Mouse (Mus musculus) megakaryocyte, embryonic 14.5 days (primary cell): ENCODE results near the gene Hacd2.

ENCODE experiments used
- FLI1 ChIP-seq: IDR thresholded peaks from 2 replicates; pipeline ENCODE4 v1.6.1; 2012; ENCODE audit warnings: low read length, inconsistent platforms, mixed read lengths
- GATA1 ChIP-seq: IDR thresholded peaks from 3 replicates; pipeline ENCODE4 v1.6.1; 2012; ENCODE audit warnings: mixed read lengths, low read length, inconsistent platforms, borderline replicate concordance

GRCm38 (mm10) chr16:34994641-34995141 lies 27.5 kb upstream of the Hacd2 start:
- TF ChIP-seq GATA1 = no peak
- TF ChIP-seq FLI1 = no peak
